Mouse (Mus musculus) forebrain, embryonic 10.5 days (tissue): ENCODE results near the gene Krt14. TPM values are rescaled to one million over a fixed set of nuclear protein-coding genes. Genes with fewer than 3 reads are reported as not detected.

Source experiments
- DNase-seq: peaks from one replicate; pipeline ENCODE4 v3.0.0-alpha.2; 2017; ENCODE audit warnings: low spot score; ENCODE audit errors: extremely low spot score
- H3K27ac ChIP-seq: fragments of 300-500 bp; sonication (generic); 2 replicates; pipeline ENCODE4 v1.5.1; 2016; ENCODE audit warnings: mild to moderate bottlenecking
- H3K27me3 ChIP-seq: fragments of 300-500 bp; sonication (generic); 2 replicates; pipeline ENCODE4 v1.6.1; 2016; ENCODE audit warnings: mild to moderate bottlenecking; ENCODE audit not compliant: poor library complexity, severe bottlenecking
- H3K36me3 ChIP-seq: fragments of 300-500 bp; sonication (generic); replicated peaks from 2 replicates; pipeline ENCODE4 v1.6.1; 2016; ENCODE audit warnings: mild to moderate bottlenecking, moderate library complexity
- H3K4me1 ChIP-seq: fragments of 300-500 bp; sonication (generic); 2 replicates; pipeline ENCODE4 v1.6.1; 2016
- H3K4me3 ChIP-seq: fragments of 300-500 bp; sonication (generic); 2 replicates; pipeline ENCODE4 v1.5.1; 2016; ENCODE audit warnings: mild to moderate bottlenecking, moderate library complexity
- H3K9me3 ChIP-seq: fragments of 300-500 bp; sonication (generic); 2 replicates; pipeline ENCODE4 v1.6.1; 2016; ENCODE audit warnings: mild to moderate bottlenecking, moderate library complexity
- whole genome bisulfite sequencing: fragments of 180-500 bp; shearing (Covaris S2); methylation state at CpG from one replicate; pipeline ENCODE4 v1.1.7; 2016; 5-methylcytosine and 5-hydroxymethylcytosine counted together
- polyA plus RNA-seq: library from polyadenylated mRNA; unstranded; fragments of >200 nt; fragmentation: Nextera tagmentation; extraction: Ambion mirVana; gene quantifications from 2 replicates; pipeline ENCODE4 v1.2.1, GENCODE M21; 2016

Krt14 gene
- polyA plus RNA-seq, 1 experiment from 2014 or later, result 1.9 TPM

GRCm38 (mm10) chr11:100192992-100193391, 14.4 kb downstream of the Krt14 start, which contains the start of gene Krt9:
Gene Krt9 (minus strand): TSS chr11:100193246.
- H3K36me3 ChIP-seq, result no peaks in the 10 kb centered on the region
- no peaks in the 10 kb centered on the region for H3K9me3 ChIP-seq
- no peak within 1 kb of the TSS for H3K27ac ChIP-seq
- DNase-seq, result no peak
- 77% methylated on average over 9 of the region's 9 CpGs for WGBS
- H3K4me3 ChIP-seq, result no peak within 1 kb of the TSS
- H3K27me3 ChIP-seq, result no peaks in the 10 kb centered on the region
- H3K4me1 ChIP-seq, result no peaks in the 10 kb centered on the region

DNA sequence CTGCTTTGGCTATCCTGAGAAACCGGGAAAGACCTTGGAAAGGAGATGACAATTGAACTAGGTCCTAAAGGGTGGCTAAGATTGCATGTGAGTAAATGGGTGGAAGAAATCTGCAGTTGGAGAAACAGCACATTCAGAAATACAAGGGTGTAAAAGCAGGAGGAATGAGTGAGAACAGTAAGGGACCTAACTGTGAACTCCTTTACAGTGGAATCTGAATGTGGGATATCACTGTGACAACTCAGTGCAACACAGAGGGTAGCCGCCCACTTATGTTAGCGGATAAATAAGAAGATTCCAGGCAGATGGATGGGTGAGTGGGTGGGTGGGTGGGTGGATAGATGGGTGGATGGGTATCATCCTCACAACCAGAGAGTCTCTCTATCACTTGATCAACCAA, 15.5 kb downstream of the Krt14 start:
- 91% methylated on average over 3 of the region's 3 CpGs for WGBS
- no peak overlapping the region for H3K27ac ChIP-seq
- no peak for DNase-seq
- H3K4me3 ChIP-seq, result no peak overlapping the region
- H3K9me3 ChIP-seq, result no peaks in the 10 kb centered on the region
- no peaks in the 10 kb centered on the region for H3K4me1 ChIP-seq
- no peaks in the 10 kb centered on the region for H3K36me3 ChIP-seq
- no peaks in the 10 kb centered on the region for H3K27me3 ChIP-seq

DNA sequence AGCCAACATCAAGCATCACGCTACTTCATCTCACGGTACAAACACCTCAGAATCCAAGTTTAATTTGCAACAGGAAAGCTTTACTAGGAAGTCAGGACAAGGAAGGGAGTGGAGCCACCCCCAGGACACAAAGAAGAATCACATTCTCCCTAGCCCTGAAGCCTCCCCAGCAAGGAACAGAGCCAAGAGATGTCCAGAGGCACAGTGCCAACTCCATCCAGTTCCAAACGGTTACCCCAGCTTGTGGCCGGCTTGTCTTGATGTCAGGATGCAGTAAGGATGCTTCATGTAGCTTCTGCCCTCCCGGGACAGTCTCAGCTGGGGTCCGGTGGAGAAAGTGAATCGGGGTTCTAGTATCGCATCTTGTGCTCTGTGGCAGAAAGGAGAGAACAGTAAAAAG, 20.6 kb downstream of the Krt14 start:
- no peaks in the 10 kb centered on the region for H3K36me3 ChIP-seq
- WGBS, result 91% methylated on average over 8 of the region's 8 CpGs
- DNase-seq, result no peak

DNA sequence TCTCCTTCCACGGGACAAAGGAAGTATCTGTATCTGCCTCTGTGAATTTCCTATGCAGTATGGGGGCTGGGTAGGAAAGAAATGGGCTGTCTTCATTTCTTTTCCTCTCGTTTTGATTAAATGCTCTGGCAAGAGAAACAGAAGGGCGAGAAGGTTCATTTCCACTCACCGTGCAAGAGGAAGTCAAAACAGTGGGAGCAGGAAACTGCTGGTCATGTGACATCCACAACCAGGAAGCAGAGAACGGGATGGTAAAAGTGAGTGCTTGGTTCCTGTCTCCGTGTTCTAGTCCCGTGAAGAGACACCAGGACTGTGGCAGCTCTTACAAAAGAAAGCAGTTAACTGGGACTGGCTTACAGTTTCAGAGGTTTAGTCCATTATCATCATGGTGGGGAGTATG, 25.6 kb downstream of the Krt14 start:
- no peaks in the 10 kb centered on the region for H3K27me3 ChIP-seq
- WGBS, result 84% methylated on average over 7 of the region's 7 CpGs
- no peaks in the 10 kb centered on the region for H3K9me3 ChIP-seq
- H3K27ac ChIP-seq, result no peak overlapping the region
- no peaks in the 10 kb centered on the region for H3K36me3 ChIP-seq
- no peak for DNase-seq
- no peak overlapping the region for H3K4me3 ChIP-seq
- no peaks in the 10 kb centered on the region for H3K4me1 ChIP-seq

More for the DNA sequence above, 20.6 kb downstream of the Krt14 start:
- H3K9me3 ChIP-seq, result no peaks in the 10 kb centered on the region
- H3K27ac ChIP-seq, result no peak overlapping the region
- H3K27me3 ChIP-seq, result no peaks in the 10 kb centered on the region
- no peak overlapping the region for H3K4me3 ChIP-seq
- no peaks in the 10 kb centered on the region for H3K4me1 ChIP-seq

GRCm38 (mm10) chr11:100179260-100179659, 28.1 kb downstream of the Krt14 start:
- Histone ChIP-seq H3K4me1 (no peaks in the 10 kb centered on the region), H3K27ac (no peak overlapping the region), H3K36me3 (no peaks in the 10 kb centered on the region), H3K4me3 (no peak overlapping the region), H3K9me3 (no peaks in the 10 kb centered on the region), H3K27me3 (no peaks in the 10 kb centered on the region)
- WGBS, result 90% methylated on average over 3 of the region's 3 CpGs
- DNase-seq, result no peak

GRCm38 (mm10) chr11:100178307-100178706, 29.0 kb downstream of the Krt14 start:
- H3K4me1 ChIP-seq, result no peaks in the 10 kb centered on the region
- H3K27me3 ChIP-seq, result no peaks in the 10 kb centered on the region
- DNase-seq, result no peak
- H3K4me3 ChIP-seq, result no peak overlapping the region
- WGBS, result 80% methylated on average over 5 of the region's 5 CpGs
- no peak overlapping the region for H3K27ac ChIP-seq
- H3K36me3 ChIP-seq, result no peaks in the 10 kb centered on the region
- no peaks in the 10 kb centered on the region for H3K9me3 ChIP-seq

DNA sequence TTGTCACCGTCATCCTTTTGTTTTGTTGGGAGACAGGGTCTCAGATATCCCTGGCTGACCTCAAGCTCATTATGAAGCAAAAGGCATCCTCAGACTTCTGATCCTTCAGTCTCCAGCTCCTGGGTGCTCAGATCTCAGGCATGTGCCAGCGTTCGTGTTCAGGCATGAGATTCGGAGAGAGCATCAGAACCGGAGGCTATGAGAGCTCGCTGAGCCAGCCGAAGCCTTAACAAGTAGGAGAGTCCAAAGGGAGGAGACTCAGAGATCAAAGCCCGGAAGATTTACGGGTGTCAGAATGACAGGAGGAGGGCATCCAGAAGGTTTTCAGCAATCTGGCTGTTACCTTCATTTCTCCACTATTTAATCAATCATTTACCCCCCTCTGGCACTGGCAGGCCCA, 30.6 kb downstream of the Krt14 start:
- DNase-seq, result no peak
- H3K9me3 ChIP-seq, result no peaks in the 10 kb centered on the region
- no peaks in the 10 kb centered on the region for H3K27me3 ChIP-seq
- H3K36me3 ChIP-seq, result no peaks in the 10 kb centered on the region
- H3K4me1 ChIP-seq, result no peaks in the 10 kb centered on the region
- WGBS, result 89% methylated on average over 9 of the region's 9 CpGs
- H3K4me3 ChIP-seq, result no peak overlapping the region
- no peak overlapping the region for H3K27ac ChIP-seq

DNA sequence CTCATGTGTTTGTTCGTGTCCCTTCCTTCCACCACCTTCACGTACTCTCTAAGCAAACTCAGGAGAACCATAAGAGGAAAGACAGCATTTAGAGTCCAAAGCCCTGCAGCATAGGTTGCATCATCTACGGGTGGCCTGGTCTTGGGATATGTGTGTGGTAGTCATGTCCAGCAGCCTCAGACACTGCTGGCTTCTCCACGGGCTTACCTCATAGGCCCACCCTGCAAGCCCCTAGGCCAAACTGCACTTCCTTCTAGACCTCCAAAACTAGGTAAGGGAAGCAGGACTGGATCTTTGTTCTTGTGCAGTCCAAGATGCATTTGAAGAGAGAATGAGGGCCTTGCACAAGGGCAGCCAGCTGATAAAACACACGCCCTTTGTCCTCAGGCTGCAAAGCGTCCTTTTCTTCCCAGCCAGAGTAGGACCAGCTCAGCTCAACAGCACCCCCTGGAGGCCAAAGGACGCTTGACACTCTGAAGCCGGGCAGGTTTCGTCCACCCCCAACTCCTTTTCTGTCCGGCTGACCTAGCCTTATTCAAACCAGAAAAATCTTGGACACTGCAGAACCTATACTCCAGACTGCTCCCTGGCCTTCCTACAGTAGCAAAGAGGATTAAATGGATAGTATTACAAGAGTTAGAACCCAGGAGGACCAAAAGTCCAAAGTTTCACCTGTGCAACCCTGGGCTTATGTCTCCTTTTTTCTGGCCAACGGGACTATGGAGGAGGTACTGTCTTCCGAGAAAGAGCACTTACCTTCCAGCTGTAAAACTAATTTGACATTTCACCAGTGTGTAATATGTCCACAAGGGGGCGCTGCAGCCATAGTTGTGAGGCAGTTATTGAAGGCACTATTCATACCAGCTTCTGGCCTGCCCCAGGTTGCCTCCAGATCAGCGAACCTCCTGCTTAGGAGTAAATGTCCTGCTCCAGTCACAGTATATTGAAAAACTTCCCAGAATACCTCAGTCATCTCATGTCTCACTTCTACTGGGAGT, 38.3 kb downstream of the Krt14 start:
- DNase-seq, result peak; percentile 84
- H3K4me3 ChIP-seq, result no peak overlapping the region
- 36% methylated on average over 14 of the region's 14 CpGs for WGBS
- H3K36me3 ChIP-seq, result no peaks in the 10 kb centered on the region
- no peaks in the 10 kb centered on the region for H3K27me3 ChIP-seq
- no peaks in the 10 kb centered on the region for H3K9me3 ChIP-seq
- H3K4me1 ChIP-seq, result peaks cover 8% of the 10 kb centered on the region
- peak overlapping the region; percentile 76 for H3K27ac ChIP-seq

DNA sequence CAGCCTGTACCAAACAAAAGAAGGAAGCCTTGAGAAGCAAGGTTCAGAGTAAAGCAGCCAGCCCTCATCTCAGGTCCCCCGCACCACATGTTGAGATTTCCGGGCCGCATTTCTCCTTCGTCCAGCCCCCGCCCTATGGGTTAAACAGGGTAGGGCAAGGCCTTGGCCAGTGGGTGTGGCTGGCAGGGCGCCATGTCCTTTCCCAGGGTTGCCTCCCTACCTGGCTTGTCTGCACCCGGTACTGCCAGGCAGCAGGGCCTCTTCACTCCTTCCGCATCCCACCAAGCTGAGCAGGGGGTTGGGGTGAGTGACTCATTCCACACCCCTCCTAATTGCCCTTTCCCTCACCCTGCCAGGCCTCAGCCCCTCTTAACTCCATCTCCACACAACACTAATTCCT, 39.3 kb downstream of the Krt14 start:
- H3K4me3 ChIP-seq, result no peak overlapping the region
- no peaks in the 10 kb centered on the region for H3K36me3 ChIP-seq
- H3K4me1 ChIP-seq, result peaks cover 8% of the 10 kb centered on the region
- H3K27ac ChIP-seq, result peak overlapping the region; percentile 9; the same call in 1 of the 2 replicates
- no peaks in the 10 kb centered on the region for H3K27me3 ChIP-seq
- no peaks in the 10 kb centered on the region for H3K9me3 ChIP-seq
- WGBS, result 87% methylated on average over 8 of the region's 8 CpGs
- DNase-seq, result no peak

- 67% methylated on average over 7 of the region's 7 CpGs for whole genome bisulfite sequencing
- Histone ChIP-seq H3K36me3 (no peaks in the 10 kb centered on the region), H3K27me3 (no peaks in the 10 kb centered on the region), H3K4me1 (peaks cover 8% of the 10 kb centered on the region), H3K27ac (no peak overlapping the region), H3K4me3 (no peak overlapping the region), H3K9me3 (no peaks in the 10 kb centered on the region)
- no peak for DNase-seq
These were observed 43.0 kb downstream of the Krt14 start for GRCm38 (mm10) chr11:100164392-100164791.

- DNase-seq, result no peak
- H3K27me3 ChIP-seq, result no peaks in the 10 kb centered on the region
- no peaks in the 10 kb centered on the region for H3K9me3 ChIP-seq
- H3K4me3 ChIP-seq, result no peak overlapping the region
- WGBS, result 71% methylated on average over 6 of the region's 6 CpGs
- no peaks in the 10 kb centered on the region for H3K4me1 ChIP-seq
- no peaks in the 10 kb centered on the region for H3K36me3 ChIP-seq
- H3K27ac ChIP-seq, result no peak overlapping the region
These were observed 49.4 kb downstream of the Krt14 start for GRCm38 (mm10) chr11:100157908-100158477.

- Histone ChIP-seq H3K4me3 (no peak overlapping the region), H3K27me3 (no peaks in the 10 kb centered on the region), H3K4me1 (no peaks in the 10 kb centered on the region), H3K27ac (no peak overlapping the region), H3K9me3 (no peaks in the 10 kb centered on the region), H3K36me3 (no peaks in the 10 kb centered on the region)
- DNase-seq, result no peak
- WGBS, result 81% methylated on average over 3 of the region's 3 CpGs
These were observed 50.0 kb downstream of the Krt14 start for GRCm38 (mm10) chr11:100157331-100157730.
